Mouse (Mus musculus) MEL (cell line): ENCODE data around the gene Zpbp.

Source experiments
- CTCF ChIP-seq, 3 experiments: IDR thresholded peaks in 2 of 3; conservative IDR thresholded peaks in 1 of 3; 2 replicates each; pipeline ENCODE4 v1.5.1; 2011 to 2012; ENCODE audit warnings: low read length in 3 of 3, low read depth in 2 of 3, mild to moderate bottlenecking in 2 of 3, improper control_type of control experiment in 1 of 3, inconsistent platforms in 1 of 3, mixed read lengths in 1 of 3, moderate library complexity in 1 of 3; ENCODE audit not compliant: control insufficient read depth in 1 of 3, insufficient read depth in 1 of 3, poor library complexity in 1 of 3, severe bottlenecking in 1 of 3
- E2F4 ChIP-seq: IDR thresholded peaks from 2 replicates; pipeline ENCODE4 v1.6.1; 2011; ENCODE audit warnings: low read depth, low read length, improper control_type of control experiment, borderline replicate concordance
- GABPA ChIP-seq: IDR thresholded peaks from 2 replicates; pipeline ENCODE4 v1.6.1; 2012; ENCODE audit warnings: low read depth, mild to moderate bottlenecking, inconsistent platforms, low read length, improper control_type of control experiment, moderate library complexity
- KAT2A ChIP-seq: conservative IDR thresholded peaks from 2 replicates; pipeline ENCODE4 v1.6.1; 2012; ENCODE audit warnings: low read depth, low read length, improper control_type of control experiment, inconsistent platforms
- RCOR1 ChIP-seq: IDR thresholded peaks from 2 replicates; pipeline ENCODE4 v1.6.1; 2012; ENCODE audit warnings: low read depth, mild to moderate bottlenecking, inconsistent platforms, low read length, improper control_type of control experiment
- SMC3 ChIP-seq: IDR thresholded peaks from 2 replicates; pipeline ENCODE4 v1.6.1; 2011; ENCODE audit warnings: low read depth, low read length, improper control_type of control experiment
- TAL1 ChIP-seq: IDR thresholded peaks from 2 replicates; pipeline ENCODE4 v1.6.1; 2012; ENCODE audit warnings: mild to moderate bottlenecking, inconsistent platforms, low read length, moderate library complexity, mixed read lengths
- USF2 ChIP-seq, 2 experiments: IDR thresholded peaks; 2 replicates each; pipeline ENCODE4 v1.6.1; 2011 to 2012; ENCODE audit warnings: improper control_type of control experiment in 2 of 2, low read length in 2 of 2, borderline replicate concordance in 1 of 2, inconsistent platforms in 1 of 2, low read depth in 1 of 2, mild to moderate bottlenecking in 1 of 2; ENCODE audit not compliant: insufficient read depth in 1 of 2
- ZKSCAN1 ChIP-seq: IDR thresholded peaks from 2 replicates; pipeline ENCODE4 v1.6.1; 2012; ENCODE audit warnings: low read depth, mild to moderate bottlenecking, inconsistent platforms, low read length, improper control_type of control experiment, moderate library complexity

DNA sequence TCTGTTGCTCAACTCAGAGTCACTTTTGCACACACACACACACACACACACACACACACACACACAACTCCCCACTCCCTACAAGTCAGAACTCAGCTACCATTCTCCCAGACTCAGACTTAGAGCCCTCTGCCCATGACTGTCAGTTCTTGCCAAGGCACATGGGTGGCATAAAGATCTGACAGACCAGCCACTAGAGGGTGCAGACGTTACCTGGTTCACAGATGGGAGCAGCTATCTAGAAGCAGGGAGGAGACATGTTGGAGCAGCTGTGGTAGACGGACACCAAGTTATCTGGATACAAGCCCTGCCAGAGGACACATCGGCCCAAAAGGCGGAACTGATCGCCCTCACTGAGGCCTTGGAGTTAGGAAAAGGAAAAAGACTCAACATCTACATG lies 67.5 kb downstream of the Zpbp start:
- TF ChIP-seq USF2 (IDR thresholded peaks at IDR 0.05; ENCODE audit: borderline replicate concordance in 1 of 2, insufficient read depth in 1 of 2, low read depth in 1 of 2, low read length in 2 of 2), result no peak
- TF ChIP-seq TAL1, result no peak
- TF ChIP-seq KAT2A, result no peak
- TF ChIP-seq RCOR1, result no peak
- TF ChIP-seq E2F4, result no peak
- peak; percentile 65 for TF ChIP-seq SMC3
- no peak for TF ChIP-seq ZKSCAN1
- TF ChIP-seq GABPA, result no peak
- TF ChIP-seq CTCF (IDR thresholded peaks at IDR 0.05 in 2 of 3, conservative IDR thresholded peaks at IDR 0.05 in 1 of 3; ENCODE audit: control insufficient read depth in 1 of 3, insufficient read depth in 1 of 3, low read depth in 2 of 3, low read length in 3 of 3, poor library complexity in 1 of 3, severe bottlenecking in 1 of 3), result peak; percentile 15 to 63 (median 41); a peak in 5 of 6 replicates
